Mouse (Mus musculus) forebrain, embryonic 16.5 days (tissue): Measurements from ENCODE around the gene Lrsam1. TPM values are rescaled to one million over a fixed set of nuclear protein-coding genes. Genes with fewer than 3 reads are reported as not detected.
A peak's percentile ranks its signal among the peaks of the same experiment; 100 is the strongest.

Source experiments
- ATAC-seq: fragments of 200-750 bp; cut with Nextera tagmentation; 2 replicates; pipeline ENCODE4 v1.8.0; 2017; ENCODE audit warnings: mild to moderate bottlenecking, moderate library complexity
- H3K27ac ChIP-seq: fragments of 300-500 bp; sonication (generic); 2 replicates; pipeline ENCODE4 v1.5.1; 2014; ENCODE audit warnings: low read length, control low read depth
- H3K27me3 ChIP-seq: fragments of 300-500 bp; sonication (generic); replicated peaks from 2 replicates; pipeline ENCODE4 v1.6.1; 2014; ENCODE audit warnings: low read length; ENCODE audit not compliant: control insufficient read depth, insufficient read depth
- H3K36me3 ChIP-seq: fragments of 300-500 bp; sonication (generic); 2 replicates; pipeline ENCODE4 v1.6.1; 2014; ENCODE audit not compliant: control insufficient read depth, insufficient read depth
- H3K4me1 ChIP-seq: fragments of 300-500 bp; sonication (generic); replicated peaks from 2 replicates; pipeline ENCODE4 v1.6.1; 2014; ENCODE audit warnings: low read length; ENCODE audit not compliant: control insufficient read depth, insufficient read depth
- H3K4me2 ChIP-seq: fragments of 300-500 bp; sonication (generic); 2 replicates; pipeline ENCODE4 v1.6.1; 2014; ENCODE audit warnings: mild to moderate bottlenecking, low read length, control low read depth
- H3K4me3 ChIP-seq: fragments of 300-500 bp; sonication (generic); replicated peaks from 2 replicates; pipeline ENCODE4 v1.5.1; 2014; ENCODE audit warnings: mild to moderate bottlenecking, low read length, control low read depth
- H3K9ac ChIP-seq: fragments of 300-500 bp; sonication (generic); replicated peaks from 2 replicates; pipeline ENCODE4 v1.6.1; 2014; ENCODE audit warnings: low read depth, low read length, control low read depth
- H3K9me3 ChIP-seq: fragments of 300-500 bp; sonication (generic); 2 replicates; pipeline ENCODE4 v1.6.1; 2016; ENCODE audit warnings: low read length; ENCODE audit not compliant: control insufficient read depth
- WGBS: fragments of 180-500 bp; shearing (Covaris S2); extraction: QIAGEN DNeasy Blood & Tissue Kit; methylation state at CpG from one replicate; pipeline ENCODE4 v1.1.7; 2014; 5-methylcytosine and 5-hydroxymethylcytosine counted together
- polyA plus RNA-seq: library from polyadenylated mRNA; unstranded; fragments of >200 nt; fragmentation: Nextera tagmentation; extraction: Ambion mirVana; gene quantifications from 2 replicates; pipeline ENCODE4 v1.2.1, GENCODE M21; 2015

Lrsam1 gene
- polyA plus RNA-seq, 1 experiment from 2014 or later = 21.9 TPM

DNA sequence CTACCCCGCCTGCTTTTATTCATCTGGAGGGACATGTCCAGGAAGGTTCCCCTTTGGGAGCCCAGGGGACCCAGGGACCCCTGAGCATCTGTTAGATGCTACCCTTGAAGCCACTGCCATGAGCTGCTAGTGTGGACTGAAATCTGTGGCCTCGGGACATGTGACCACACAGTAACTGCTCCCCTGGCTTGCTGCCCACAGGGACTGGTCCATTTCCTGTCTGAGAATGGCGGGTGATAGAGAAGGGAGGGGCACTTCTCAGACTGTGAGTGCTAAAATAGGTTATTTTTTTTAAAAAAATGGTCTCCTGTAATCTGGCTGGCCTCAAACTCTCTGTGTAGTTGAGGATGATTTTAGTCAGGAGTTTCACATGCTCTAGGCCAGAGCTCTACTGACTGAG is 79.7 kb downstream of the Lrsam1 start:
- H3K4me3 ChIP-seq = no peak overlapping the region
- 37% methylated on average over 3 of the region's 3 CpGs for WGBS
- no peaks in the 10 kb centered on the region for H3K27me3 ChIP-seq
- no peak overlapping the region for H3K27ac ChIP-seq
- no peaks in the 10 kb centered on the region for H3K9me3 ChIP-seq
- ATAC-seq = no peak
- H3K36me3 ChIP-seq = no peaks in the 10 kb centered on the region
- no peak overlapping the region for H3K4me2 ChIP-seq
- no peak overlapping the region for H3K9ac ChIP-seq
- H3K4me1 ChIP-seq = peaks cover 44% of the 10 kb centered on the region

DNA sequence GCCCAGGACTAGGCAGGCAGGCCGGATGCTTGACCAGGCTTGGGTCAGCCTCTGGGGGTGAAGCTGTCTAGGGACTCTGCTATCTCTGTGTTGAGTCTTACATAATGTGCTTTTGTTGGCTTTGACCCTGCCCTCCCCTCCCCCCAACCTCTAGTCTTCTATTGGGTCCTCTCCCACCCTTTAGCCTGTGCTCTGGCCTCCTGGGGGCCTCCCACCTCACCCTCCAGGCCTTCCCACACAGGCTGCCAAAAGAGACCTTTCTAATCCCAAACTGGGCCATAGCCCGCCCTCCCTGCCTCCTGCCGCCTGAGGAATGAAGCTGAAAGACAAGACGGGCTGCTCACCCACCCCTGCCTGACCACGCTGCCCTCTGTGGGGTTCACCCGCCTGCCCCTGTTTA is 80.4 kb downstream of the Lrsam1 start:
- Histone ChIP-seq H3K27ac (no peak overlapping the region), H3K9ac (no peak overlapping the region), H3K36me3 (no peaks in the 10 kb centered on the region), H3K4me3 (no peak overlapping the region), H3K4me2 (no peak overlapping the region), H3K4me1 (peaks cover 44% of the 10 kb centered on the region), H3K27me3 (no peaks in the 10 kb centered on the region), H3K9me3 (no peaks in the 10 kb centered on the region)
- ATAC-seq = no peak
- 37% methylated on average over 6 of the region's 6 CpGs for WGBS

DNA sequence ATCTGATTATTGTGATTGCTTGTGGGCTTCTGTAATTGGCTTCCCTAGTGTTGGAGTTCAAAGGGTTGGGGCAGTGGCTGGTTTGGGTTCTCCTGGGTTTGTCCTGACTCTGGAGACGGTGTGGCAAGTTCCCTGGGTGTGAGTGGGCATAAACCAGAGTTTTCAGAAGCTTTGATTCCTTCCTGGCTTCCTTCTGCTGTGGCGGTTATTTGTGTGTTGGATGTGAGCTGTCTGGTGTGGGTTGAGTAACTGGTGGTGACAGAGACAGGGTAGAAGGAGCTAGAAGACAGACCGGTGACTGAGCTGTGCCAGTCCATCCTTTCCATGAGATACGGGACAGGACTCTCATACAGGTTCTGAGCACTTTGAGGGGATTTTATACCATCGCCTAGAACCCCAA is 81.8 kb downstream of the Lrsam1 start:
- H3K27ac ChIP-seq = no peak overlapping the region
- H3K9ac ChIP-seq = no peak overlapping the region
- 84% methylated on average over 5 of the region's 5 CpGs for WGBS
- no peak for ATAC-seq
- H3K27me3 ChIP-seq = no peaks in the 10 kb centered on the region
- H3K4me1 ChIP-seq = peaks cover 48% of the 10 kb centered on the region
- no peaks in the 10 kb centered on the region for H3K9me3 ChIP-seq
- no peaks in the 10 kb centered on the region for H3K36me3 ChIP-seq
- no peak overlapping the region for H3K4me3 ChIP-seq
- no peak overlapping the region for H3K4me2 ChIP-seq

DNA sequence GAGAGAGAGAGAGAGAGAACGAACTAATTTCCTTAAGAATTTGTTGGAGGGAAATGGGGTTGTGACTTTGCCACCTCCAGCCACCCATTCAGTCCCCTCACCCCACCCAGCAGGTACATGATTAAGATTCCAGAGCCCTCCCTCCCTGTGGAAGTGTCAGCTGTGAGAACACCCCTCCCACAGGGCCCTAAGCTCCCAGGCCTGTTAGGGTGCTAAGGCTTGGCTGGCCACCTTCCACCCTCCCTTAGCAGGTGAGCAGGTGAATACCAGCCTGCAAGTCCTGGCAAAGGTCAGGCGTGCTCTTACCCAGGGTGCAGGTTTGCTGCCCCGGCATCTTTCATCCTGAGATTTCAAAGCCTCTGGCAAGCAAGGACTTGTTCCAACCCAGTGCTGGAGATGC is 83.0 kb downstream of the Lrsam1 start:
- Histone ChIP-seq H3K4me3 (peak overlapping the region; percentile 4; the same call in 1 of the 2 replicates), H3K4me1 (peaks cover 57% of the 10 kb centered on the region), H3K4me2 (peak overlapping the region; percentile 84)

DNA sequence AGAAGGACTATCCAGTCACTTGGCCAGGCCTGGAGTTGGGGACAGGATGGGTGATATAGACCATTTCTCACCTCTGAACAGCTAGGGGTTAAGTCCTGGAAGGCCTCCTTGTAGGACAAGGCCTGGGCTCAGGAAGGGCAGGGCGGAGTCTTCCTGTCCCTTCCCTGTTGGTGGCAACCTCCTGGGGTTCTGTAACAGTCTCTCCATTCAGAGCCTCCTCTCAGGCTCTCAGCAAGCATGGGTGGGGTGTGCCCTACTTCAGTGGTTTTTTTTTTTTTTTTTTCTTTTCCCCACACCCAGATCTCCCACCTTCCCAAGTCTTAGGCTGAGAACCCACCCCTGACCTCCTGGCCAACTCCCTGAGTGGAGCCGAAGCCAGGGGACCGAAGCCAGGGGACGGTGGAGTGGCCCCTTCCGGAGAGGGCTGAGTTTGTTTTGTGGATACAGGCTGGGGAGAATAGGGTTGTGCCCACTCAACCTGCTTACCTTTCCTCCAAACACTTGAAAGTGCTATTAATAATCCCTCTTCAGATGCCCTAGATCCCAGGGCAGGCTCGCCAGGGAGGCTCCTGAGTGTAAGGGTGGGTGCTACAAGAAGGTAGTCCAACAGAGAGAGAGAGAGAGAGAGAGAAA is 83.5 kb downstream of the Lrsam1 start:
- no peak overlapping the region for H3K27ac ChIP-seq
- peaks cover 57% of the 10 kb centered on the region for H3K4me1 ChIP-seq
- H3K4me2 ChIP-seq = peak overlapping the region; percentile 84
- no peaks in the 10 kb centered on the region for H3K27me3 ChIP-seq
- no peaks in the 10 kb centered on the region for H3K9me3 ChIP-seq
- peak overlapping the region; percentile 85 for H3K4me3 ChIP-seq
- 53% methylated on average over 6 of the region's 6 CpGs for WGBS
- H3K9ac ChIP-seq = peak overlapping the region; percentile 98
- ATAC-seq = no peak
- no peaks in the 10 kb centered on the region for H3K36me3 ChIP-seq

More for the DNA sequence above, 83.0 kb downstream of the Lrsam1 start:
- ATAC-seq = no peak
- no peaks in the 10 kb centered on the region for H3K27me3 ChIP-seq
- no peak overlapping the region for H3K27ac ChIP-seq
- 69% methylated on average over 3 of the region's 3 CpGs for WGBS
- no peaks in the 10 kb centered on the region for H3K9me3 ChIP-seq
- peak overlapping the region; percentile 30 for H3K9ac ChIP-seq
- no peaks in the 10 kb centered on the region for H3K36me3 ChIP-seq

DNA sequence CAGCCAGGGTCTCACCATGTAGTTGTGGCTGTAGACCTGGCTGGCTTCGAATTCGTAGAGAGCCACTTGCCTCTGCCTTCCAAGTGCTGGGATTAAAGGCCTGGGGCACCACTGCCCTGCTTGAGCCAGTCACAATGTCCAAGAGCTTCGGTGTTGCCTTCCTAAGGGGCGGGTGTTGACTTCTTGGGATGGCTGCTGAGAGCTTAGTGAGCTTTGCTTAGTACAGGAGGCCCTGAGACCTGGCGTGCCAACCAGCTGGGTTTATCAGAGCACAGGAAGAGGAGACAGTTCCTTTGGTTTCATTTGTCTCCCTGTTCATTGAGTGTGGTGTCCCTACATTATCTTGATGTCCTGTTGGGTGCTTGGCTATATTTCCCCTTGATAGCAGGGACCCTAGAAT is 84.1 kb downstream of the Lrsam1 start:
- WGBS = 32% methylated on average over 5 of the region's 5 CpGs
- Histone ChIP-seq H3K4me1 (peaks cover 57% of the 10 kb centered on the region), H3K9ac (peak overlapping the region; percentile 98), H3K4me3 (peak overlapping the region; percentile 85), H3K36me3 (no peaks in the 10 kb centered on the region), H3K27me3 (no peaks in the 10 kb centered on the region), H3K9me3 (no peaks in the 10 kb centered on the region), H3K4me2 (peak overlapping the region; percentile 84), H3K27ac (no peak overlapping the region)
- no peak for ATAC-seq

DNA sequence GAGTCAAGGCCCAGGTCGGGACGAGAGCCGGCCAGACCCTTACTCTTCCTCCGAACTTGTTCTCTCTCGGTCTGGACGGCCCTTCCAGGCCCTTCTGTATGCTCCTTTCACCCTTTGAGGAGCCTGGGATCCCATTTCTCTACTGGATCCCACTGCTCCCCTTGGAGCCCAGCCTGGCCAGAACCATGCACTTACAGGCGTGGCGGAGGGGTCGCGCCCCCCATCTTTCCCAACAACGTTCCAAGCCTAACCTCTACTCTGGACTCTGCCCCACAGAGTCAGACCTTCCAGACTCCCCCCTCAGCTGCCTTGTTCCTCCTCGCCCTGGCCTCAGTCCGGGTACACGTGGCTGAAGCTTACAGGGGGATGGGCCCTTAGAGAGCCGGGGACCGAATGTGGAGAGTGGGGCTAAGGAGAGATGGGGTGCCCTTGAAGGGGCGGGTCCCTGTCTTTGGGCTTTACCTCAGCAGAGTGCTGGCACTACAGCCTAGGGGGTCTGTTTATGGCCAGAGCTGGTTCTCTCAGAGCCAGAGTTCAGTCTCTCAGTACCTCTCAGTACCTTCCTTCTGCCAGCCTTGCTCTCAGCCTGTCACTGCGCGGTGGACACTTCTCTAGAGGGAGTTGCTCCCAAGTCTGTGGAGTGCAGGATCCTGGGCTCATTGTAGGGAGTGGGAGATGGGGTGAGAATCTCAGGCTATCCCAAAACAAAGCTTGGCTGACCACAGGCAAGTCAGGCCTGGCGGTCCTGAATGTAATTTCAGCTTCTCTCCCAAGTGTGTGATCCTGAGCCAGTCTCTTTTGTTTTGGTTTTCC is 84.7 kb downstream of the Lrsam1 start:
- Histone ChIP-seq H3K4me1 (peaks cover 53% of the 10 kb centered on the region), H3K9me3 (no peaks in the 10 kb centered on the region), H3K4me2 (peak overlapping the region; percentile 84), H3K36me3 (no peaks in the 10 kb centered on the region), H3K4me3 (peak overlapping the region; percentile 85), H3K27ac (peak overlapping the region; percentile 90), H3K9ac (peak overlapping the region; percentile 98), H3K27me3 (no peaks in the 10 kb centered on the region)
- peak; percentile 24 for ATAC-seq
- 2% methylated on average over 20 of the region's 20 CpGs for WGBS

DNA sequence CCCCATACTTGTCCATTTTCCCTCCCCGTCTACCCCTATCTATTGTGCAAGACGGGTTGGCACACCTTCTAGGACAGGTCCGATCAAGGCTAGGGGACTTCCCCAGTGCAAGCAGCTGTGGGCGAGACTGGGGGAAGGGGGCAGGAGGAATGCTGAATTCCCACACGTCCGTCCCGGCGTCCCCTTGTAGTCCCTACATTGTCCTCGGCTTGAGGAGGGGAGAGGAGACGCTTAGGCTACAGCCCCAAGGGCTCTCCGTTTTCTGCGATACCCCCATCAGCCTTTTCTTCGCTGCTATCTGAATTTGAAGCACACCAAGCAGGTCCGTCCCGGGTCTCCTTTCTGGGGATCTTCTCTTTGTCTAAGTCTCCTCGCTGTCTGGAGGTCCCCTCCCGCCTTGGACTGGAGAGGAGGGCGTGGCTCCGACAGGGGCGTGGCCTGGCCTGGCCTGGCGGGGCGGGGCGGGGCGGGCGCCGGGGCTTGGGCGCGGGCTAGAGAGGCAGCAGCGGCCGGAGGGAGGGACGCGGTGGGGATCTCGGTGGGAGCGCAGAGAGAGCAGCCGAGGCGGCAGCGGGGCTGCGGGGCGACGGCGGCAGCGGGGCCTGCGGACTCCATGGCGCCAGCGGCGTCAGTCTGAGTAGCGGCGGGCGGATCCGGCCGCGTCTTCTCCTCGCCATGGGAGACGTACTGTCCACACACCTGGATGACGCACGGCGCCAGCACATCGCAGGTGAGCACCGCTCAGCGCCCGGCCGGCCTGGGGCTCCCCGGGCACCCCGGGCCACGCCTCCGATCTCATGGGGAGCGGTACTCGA is 85.5 kb downstream of the Lrsam1 start, which contains the start of gene Fam129b:
Gene Fam129b, plus strand, starts transcription at position 440 of the 815 bp plus-strand sequence.
- Histone ChIP-seq H3K4me1 (peaks cover 45% of the 10 kb centered on the region), H3K9ac (peak within 1 kb of the TSS; percentile 98), H3K27ac (peak within 1 kb of the TSS; percentile 90), H3K4me2 (peak within 1 kb of the TSS; percentile 84), H3K9me3 (no peaks in the 10 kb centered on the region), H3K36me3 (no peaks in the 10 kb centered on the region), H3K4me3 (peak within 1 kb of the TSS; percentile 85), H3K27me3 (no peaks in the 10 kb centered on the region)
- WGBS = 0% methylated on average over 44 of the region's 68 CpGs
- ATAC-seq = peak; percentile 87
